Mouse (Mus musculus) T-cell, adult 2 months (primary cell): ENCODE data around the gene Babam2.
"Not testable (repeated sequence)": the region's sequence is repeated elsewhere in the genome, so short reads cannot be mapped to it uniquely, and the experiment has no call there.

ENCODE experiments used
- DNase-seq: peaks from one replicate; pipeline ENCODE4 v3.0.0; 2022; ENCODE audit warnings: low spot score

Gene Babam2

GRCm38 (mm10) chr5:31936523-31936922, 239.0 kb downstream of the Babam2 start:
- no peak for DNase-seq

- DNase-seq, result no peak
Observed at GRCm38 (mm10) chr5:31940876-31941275, 243.4 kb downstream of the Babam2 start.

GRCm38 (mm10) chr5:31947185-31947584, 249.7 kb downstream of the Babam2 start:
- no peak for DNase-seq

- DNase-seq, result no peak
Observed at GRCm38 (mm10) chr5:31949389-31949788, 251.9 kb downstream of the Babam2 start.

GRCm38 (mm10) chr5:31950532-31950931, 253.0 kb downstream of the Babam2 start:
- no peak for DNase-seq

- DNase-seq, result no peak
Observed at GRCm38 (mm10) chr5:31955184-31955583, 257.7 kb downstream of the Babam2 start.

- DNase-seq, result no peak
Observed at GRCm38 (mm10) chr5:31956336-31956735, 258.9 kb downstream of the Babam2 start.

GRCm38 (mm10) chr5:31959886-31960285, 262.4 kb downstream of the Babam2 start:
- DNase-seq, result no peak

- DNase-seq, result no peak
Observed at GRCm38 (mm10) chr5:31961423-31961822, 263.9 kb downstream of the Babam2 start.

GRCm38 (mm10) chr5:31962346-31962745, 264.9 kb downstream of the Babam2 start:
- DNase-seq, result no peak

GRCm38 (mm10) chr5:31963352-31963751, 265.9 kb downstream of the Babam2 start:
- DNase-seq, result no peak

GRCm38 (mm10) chr5:31963851-31964250, 266.4 kb downstream of the Babam2 start:
- DNase-seq, result peak; percentile 46

GRCm38 (mm10) chr5:31966741-31967140, 269.3 kb downstream of the Babam2 start:
- DNase-seq, result no peak

GRCm38 (mm10) chr5:31967526-31967925, 270.0 kb downstream of the Babam2 start:
- no peak for DNase-seq

- no peak for DNase-seq
Observed at GRCm38 (mm10) chr5:31968046-31968506, 270.6 kb downstream of the Babam2 start.

- DNase-seq, result not testable (repeated sequence)
Observed at GRCm38 (mm10) chr5:31972416-31972815, 274.9 kb downstream of the Babam2 start.

GRCm38 (mm10) chr5:31974614-31975168, 277.2 kb downstream of the Babam2 start:
- DNase-seq, result no peak

GRCm38 (mm10) chr5:31982061-31982460, 284.6 kb downstream of the Babam2 start:
- no peak for DNase-seq

GRCm38 (mm10) chr5:31983161-31983560, 285.7 kb downstream of the Babam2 start:
- DNase-seq, result no peak

- no peak for DNase-seq
Observed at GRCm38 (mm10) chr5:31983817-31984368, 286.4 kb downstream of the Babam2 start.

GRCm38 (mm10) chr5:31984369-31984961, 287.0 kb downstream of the Babam2 start:
- DNase-seq, result peak; percentile 35

- no peak for DNase-seq
Observed at GRCm38 (mm10) chr5:31985021-31985420, 287.5 kb downstream of the Babam2 start.

- no peak for DNase-seq
Observed at GRCm38 (mm10) chr5:31987541-31988307, 290.2 kb downstream of the Babam2 start.
